26 mouse cellular contexts compared by ENCODE assay signal in genomic region chr4:139011201-139011702, GRCm38 (mm10). TPM values are rescaled to one million over a fixed set of nuclear protein-coding genes. Genes with fewer than 3 reads are reported as not detected.
"Had no signal": no experiment of that assay in that cellular context is flagged by ENCODE, and none has a peak within 500 bp of the region (broad histone marks: within the 10 kb centered on the region; RNA-seq: fewer than 3 reads in every experiment).

No protein-coding gene starts in this region.

- H3K27ac ChIP-seq: intestine, embryonic 15.5 days; limb, embryonic 12.5 days; limb, embryonic 15.5 days; liver, embryonic 14.5 days; midbrain, embryonic 12.5 days; midbrain, embryonic 15.5 days; neural tube, embryonic 13.5 days had no signal

- H3K4me1 ChIP-seq: limb, embryonic 12.5 days; limb, embryonic 15.5 days; midbrain, embryonic 15.5 days had no signal

- H3K9ac ChIP-seq: intestine, embryonic 15.5 days; limb, embryonic 12.5 days; limb, embryonic 15.5 days; liver, embryonic 14.5 days; liver, postnatal 0 days; midbrain, embryonic 12.5 days; midbrain, embryonic 15.5 days; neural tube, embryonic 13.5 days had no signal

- H3K36me3 ChIP-seq: intestine, embryonic 15.5 days; limb, embryonic 12.5 days; limb, embryonic 15.5 days; midbrain, embryonic 12.5 days; midbrain, embryonic 15.5 days; neural tube, embryonic 13.5 days had no signal

- H3K27me3 ChIP-seq: intestine, embryonic 15.5 days; limb, embryonic 12.5 days; limb, embryonic 15.5 days; midbrain, embryonic 12.5 days; midbrain, embryonic 15.5 days; neural tube, embryonic 13.5 days had no signal

- H3K4me3 ChIP-seq: intestine, embryonic 15.5 days; limb, embryonic 12.5 days; limb, embryonic 15.5 days; midbrain, embryonic 12.5 days; midbrain, embryonic 15.5 days; myocyte; neural tube, embryonic 13.5 days had no signal

- DNase-seq: kidney, adult 11 months; kidney, adult 8-10 months; kidney, postnatal 10 days; left cerebral cortex, postnatal 4 days; liver, postnatal 0 days; lung, postnatal 14 days; lung, postnatal 4 days; retina, postnatal 1 day; thymus, postnatal 25 days had no signal

- H3K9me3 ChIP-seq: intestine, embryonic 15.5 days; limb, embryonic 15.5 days; midbrain, embryonic 15.5 days; neural tube, embryonic 13.5 days had no signal

- H3K4me2 ChIP-seq: intestine, embryonic 15.5 days; limb, embryonic 12.5 days; limb, embryonic 15.5 days; liver, embryonic 11.5 days; midbrain, embryonic 12.5 days; midbrain, embryonic 15.5 days; neural tube, embryonic 13.5 days had no signal

- ATAC-seq: intestine, embryonic 15.5 days; liver, postnatal 0 days; midbrain, embryonic 15.5 days had no signal

RNA-seq across cellular contexts. Expression of gene Rnf186, which starts 44.3 kb away (rescaled TPM):
- total RNA-seq: layer of hippocampus, adult 18-20 months; layer of hippocampus, postnatal 14 days; left cerebral cortex, adult 8-10 months; left cerebral cortex, postnatal 14 days; left cerebral cortex, postnatal 4 days; megakaryocyte progenitor cell, adult 5-6 weeks; megakaryocyte-erythroid progenitor cell, adult 5-6 weeks; monocyte, adult 5-6 weeks; neutrophil, adult 5-6 weeks had no signal
- polyA plus RNA-seq: limb, embryonic 12.5 days; liver, embryonic 11.5 days; midbrain, embryonic 12.5 days; myocyte; neural tube, embryonic 13.5 days had no signal
